ENCODE assay signal across 12 mouse cellular contexts in the genomic region with DNA sequence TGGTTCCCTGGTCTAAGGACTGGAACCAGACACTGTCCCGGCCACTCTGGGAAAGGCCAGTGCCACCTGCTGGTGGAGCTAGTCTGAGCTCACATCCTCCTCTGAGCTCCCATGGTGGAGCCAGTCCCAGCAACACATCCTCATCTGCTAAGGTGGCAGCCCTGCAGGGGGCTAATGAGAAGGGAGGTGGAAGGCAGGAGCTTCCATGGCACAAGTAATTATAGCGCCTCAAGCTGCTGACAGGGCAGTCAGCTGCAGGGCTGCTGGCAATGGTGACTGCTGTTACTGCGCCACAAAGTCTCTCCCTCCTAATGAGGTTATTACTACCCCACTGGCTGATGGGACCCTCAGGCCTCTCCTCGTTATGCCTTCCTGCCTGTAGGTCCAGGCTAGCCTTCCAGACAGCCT.
DNase-seq lines count a peak whose midpoint lies in the region; ATAC-seq and TF ChIP-seq lines count a peak whose summit lies in the region.
"Had no signal": no experiment of that assay in that cellular context is flagged by ENCODE, and none has a peak within 500 bp of the region (broad histone marks: within the 10 kb centered on the region; RNA-seq: fewer than 3 reads in every experiment).

No protein-coding gene starts in this region.

- TF ChIP-seq POLR2A in ES-Bruce4 (IDR thresholded peaks at IDR 0.05; ENCODE audit: insufficient read depth, low read length), result no peak

- no peak for DNase-seq in kidney, postnatal 25 days
- DNase-seq in mesoderm, embryonic 11.5 days (ENCODE audit: low read depth, low spot score), result peak; percentile 32
- no peak for DNase-seq in gastrocnemius, postnatal 14 days
- no peak for DNase-seq in spleen, adult 18-20 months
- no peak for DNase-seq in c-Kit-positive CD71-positive TER-119-positive erythroid progenitor cells, embryonic 14.5 days (ENCODE audit: low spot score)
- DNase-seq: adrenal gland, postnatal 36 days; kidney, postnatal 10 days; thymus, adult 18-20 months had no signal

- TF ChIP-seq CTCF in ES-Bruce4 (IDR thresholded peaks at IDR 0.05; ENCODE audit: low read depth, low read length), result peak; percentile 71

- 0 out of 2 replicates have a peak, but pooled peaks have one; percentile 15 for ATAC-seq in kidney, embryonic 15.5 days (replicated peaks; ENCODE audit: low FRiP score)
- peak; percentile 34 for ATAC-seq in forebrain, embryonic 13.5 days

- H3K9ac ChIP-seq in kidney, embryonic 15.5 days, result no peak overlapping the region
- no peak overlapping the region for H3K9ac ChIP-seq in ES-Bruce4 (ENCODE audit: low read depth, poor library complexity, severe bottlenecking)
- no peak overlapping the region for H3K9ac ChIP-seq in forebrain, embryonic 13.5 days
- H3K9ac ChIP-seq: liver, embryonic 15.5 days had no signal

- H3K36me3 ChIP-seq in kidney, embryonic 15.5 days, result no peaks in the 10 kb centered on the region
- H3K36me3 ChIP-seq in ES-Bruce4 (ENCODE audit: control insufficient read depth, insufficient read depth, low read length, poor library complexity, severe bottlenecking), result no peaks in the 10 kb centered on the region
- H3K36me3 ChIP-seq in forebrain, embryonic 13.5 days (ENCODE audit: poor library complexity, severe bottlenecking), result no peaks in the 10 kb centered on the region
- H3K36me3 ChIP-seq: liver, embryonic 15.5 days had no signal

- intact Hi-C loops in gastrocnemius, postnatal 14 days (cut with DNase I; ENCODE audit: low total_unique reads), result no loop called here

- no peaks in the 10 kb centered on the region for H3K9me3 ChIP-seq in kidney, embryonic 15.5 days (replicated peaks)
- no peaks in the 10 kb centered on the region for H3K9me3 ChIP-seq in ES-Bruce4 (replicated peaks; ENCODE audit: control insufficient read depth, insufficient read depth, low read length, poor library complexity, severe bottlenecking)
- H3K9me3 ChIP-seq in forebrain, embryonic 13.5 days (replicated peaks), result no peaks in the 10 kb centered on the region
- H3K9me3 ChIP-seq: liver, embryonic 15.5 days had no signal

- H3K27ac ChIP-seq in kidney, embryonic 15.5 days, result no peak overlapping the region
- no peak overlapping the region for H3K27ac ChIP-seq in ES-Bruce4 (ENCODE audit: insufficient read depth, low read length)
- H3K27ac ChIP-seq in forebrain, embryonic 13.5 days, result no peak overlapping the region
- H3K27ac ChIP-seq: liver, embryonic 15.5 days had no signal

- WGBS in kidney, embryonic 15.5 days, result 14% methylated on average over 4 of the region's 4 CpGs
- WGBS in forebrain, embryonic 13.5 days, result 20% methylated on average over 4 of the region's 4 CpGs

- H3K4me1 ChIP-seq in kidney, embryonic 15.5 days, result peaks cover 9% of the 10 kb centered on the region
- no peaks in the 10 kb centered on the region for H3K4me1 ChIP-seq in ES-Bruce4 (ENCODE audit: control insufficient read depth, insufficient read depth, low read length)
- H3K4me1 ChIP-seq in forebrain, embryonic 13.5 days, result peaks cover 22% of the 10 kb centered on the region
- H3K4me1 ChIP-seq: liver, embryonic 15.5 days had no signal

- no peak for TF ChIP-seq EP300 in ES-Bruce4 (IDR thresholded peaks at IDR 0.05; ENCODE audit: insufficient read depth, low read depth, low read length)

- H3K4me2 ChIP-seq in kidney, embryonic 15.5 days, result no peak overlapping the region
- H3K4me2 ChIP-seq in forebrain, embryonic 13.5 days, result no peak overlapping the region
- H3K4me2 ChIP-seq: liver, embryonic 15.5 days had no signal

- H3K4me3 ChIP-seq in kidney, embryonic 15.5 days (replicated peaks), result no peak overlapping the region
- H3K4me3 ChIP-seq in ES-Bruce4 (ENCODE audit: low read depth, low read length), result no peak overlapping the region
- no peak overlapping the region for H3K4me3 ChIP-seq in forebrain, embryonic 13.5 days
- H3K4me3 ChIP-seq: liver, embryonic 15.5 days had no signal

- peaks cover 80% of the 10 kb centered on the region for H3K27me3 ChIP-seq in kidney, embryonic 15.5 days
- no peaks in the 10 kb centered on the region for H3K27me3 ChIP-seq in ES-Bruce4 (ENCODE audit: control insufficient read depth, insufficient read depth, low read length, poor library complexity, severe bottlenecking)
- H3K27me3 ChIP-seq in forebrain, embryonic 13.5 days, result peaks cover 11% of the 10 kb centered on the region
